Mouse (Mus musculus): ENCODE results near the gene Arpp19. TPM values are rescaled to one million over a fixed set of nuclear protein-coding genes. Genes with fewer than 3 reads are reported as not detected.

Gene Arpp19
- total and polyA plus RNA-seq, 3 experiments = 25.1 to 196 (median 160) TPM

DNA sequence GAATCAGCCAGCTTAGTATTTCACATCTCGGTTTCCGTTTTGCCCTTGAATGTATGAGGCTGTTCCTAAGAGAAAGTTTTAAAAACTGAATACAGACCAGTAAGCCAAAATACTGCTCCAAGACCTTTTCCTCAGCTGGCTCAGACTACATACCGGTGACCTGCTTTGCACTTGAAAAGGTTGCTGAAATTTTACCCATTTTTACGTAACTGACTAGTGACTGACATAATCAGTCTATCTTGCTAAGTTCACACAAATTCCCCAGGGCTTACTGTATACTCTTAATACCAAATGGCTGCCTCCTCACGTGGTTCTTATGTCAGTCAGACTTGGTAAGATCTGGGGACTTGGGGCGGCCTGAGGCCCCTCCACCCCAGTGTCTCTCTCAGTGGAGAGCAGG, 18.2 kb upstream of the Arpp19 start:
- 93% methylated on average over 6 of the region's 6 CpGs for WGBS
- intact Hi-C loops (cut with DNase I) = no loop called here
- no peak overlapping the region for H3K27ac ChIP-seq

GRCm38 (mm10) chr9:75019592-75019991, 17.8 kb upstream of the Arpp19 start:
- TF ChIP-seq EP300 (IDR thresholded peaks at IDR 0.05; ENCODE audit: insufficient read depth, low read depth, low read length) (no peak), CTCF (IDR thresholded peaks at IDR 0.05) (no peak), POLR2A (IDR thresholded peaks at IDR 0.05; ENCODE audit: insufficient read depth, low read depth, low read length) (no peak)
- no peaks in the 10 kb centered on the region for H3K79me2 ChIP-seq (replicated peaks; ENCODE audit: control insufficient read depth, insufficient read depth, low read length)

More for the DNA sequence above, 18.2 kb upstream of the Arpp19 start:
- no peak for DNase-seq
- Histone ChIP-seq H3K79me2 (replicated peaks; ENCODE audit: control insufficient read depth, insufficient read depth, low read length) (no peaks in the 10 kb centered on the region), H3K36me3 (ENCODE audit: control insufficient read depth, insufficient read depth, low read length) (peaks cover 2% of the 10 kb centered on the region; the same call in 1 of the 2 replicates), H3K4me1 (ENCODE audit: control insufficient read depth, insufficient read depth, low read length) (no peaks in the 10 kb centered on the region), H3K27me3 (ENCODE audit: control insufficient read depth, insufficient read depth, low read length) (no peaks in the 10 kb centered on the region), H3K4me3 (no peak overlapping the region), H3K9ac (ENCODE audit: low read depth, low read length) (no peak overlapping the region)
- TF ChIP-seq CTCF (IDR thresholded peaks at IDR 0.05) = no peak
- TF ChIP-seq POLR2A (IDR thresholded peaks at IDR 0.05; ENCODE audit: insufficient read depth, low read depth, low read length) = no peak
- TF ChIP-seq EP300 (IDR thresholded peaks at IDR 0.05; ENCODE audit: insufficient read depth, low read depth, low read length) = no peak

GRCm38 (mm10) chr9:75020561-75020960, 16.9 kb upstream of the Arpp19 start:
- no peak overlapping the region for H3K9ac ChIP-seq (ENCODE audit: low read depth, low read length)
- H3K4me1 ChIP-seq (ENCODE audit: control insufficient read depth, insufficient read depth, low read length) = no peaks in the 10 kb centered on the region
- 64% methylated on average over 4 of the region's 4 CpGs for WGBS
- no peaks in the 10 kb centered on the region for H3K27me3 ChIP-seq (ENCODE audit: control insufficient read depth, insufficient read depth, low read length)
- no peak for DNase-seq
- no peak overlapping the region for H3K27ac ChIP-seq
- TF ChIP-seq EP300 (IDR thresholded peaks at IDR 0.05; ENCODE audit: insufficient read depth, low read depth, low read length) (no peak), CTCF (IDR thresholded peaks at IDR 0.05) (no peak), POLR2A (IDR thresholded peaks at IDR 0.05; ENCODE audit: insufficient read depth, low read depth, low read length) (no peak)
- H3K36me3 ChIP-seq (ENCODE audit: control insufficient read depth, insufficient read depth, low read length) = peaks cover 2% of the 10 kb centered on the region; the same call in 1 of the 2 replicates
- H3K4me3 ChIP-seq = no peak overlapping the region
- no peaks in the 10 kb centered on the region for H3K79me2 ChIP-seq (replicated peaks; ENCODE audit: control insufficient read depth, insufficient read depth, low read length)
- intact Hi-C loops (cut with DNase I) = no loop called here

More at GRCm38 (mm10) chr9:75019592-75019991, 17.8 kb upstream of the Arpp19 start:
- Histone ChIP-seq H3K36me3 (ENCODE audit: control insufficient read depth, insufficient read depth, low read length) (peaks cover 2% of the 10 kb centered on the region; the same call in 1 of the 2 replicates), H3K27me3 (ENCODE audit: control insufficient read depth, insufficient read depth, low read length) (no peaks in the 10 kb centered on the region), H3K4me1 (ENCODE audit: control insufficient read depth, insufficient read depth, low read length) (no peaks in the 10 kb centered on the region), H3K9ac (ENCODE audit: low read depth, low read length) (no peak overlapping the region), H3K27ac (no peak overlapping the region), H3K4me3 (no peak overlapping the region)
- 92% methylated on average over 3 of the region's 3 CpGs for WGBS
- intact Hi-C loops (cut with DNase I) = no loop called here
- DNase-seq = no peak

DNA sequence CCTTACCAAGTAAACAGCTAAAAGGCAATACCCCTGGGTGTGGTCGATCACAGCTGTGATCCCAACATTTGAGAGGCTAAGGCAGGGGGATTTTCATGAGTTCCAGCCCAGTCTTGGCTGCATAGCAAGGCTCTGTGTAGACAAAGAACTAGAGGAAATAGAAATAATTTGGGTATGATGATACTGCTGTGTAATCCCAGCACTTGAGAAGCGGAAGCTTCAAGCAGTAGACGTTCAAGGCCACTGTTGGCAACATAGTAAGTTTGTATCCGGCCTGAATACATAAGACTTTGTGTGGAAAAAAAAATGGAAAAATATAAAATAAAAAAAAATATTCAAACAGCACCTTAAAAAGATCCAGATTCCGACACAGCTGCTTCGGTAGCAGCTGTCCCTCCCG, 14.9 kb upstream of the Arpp19 start:
- Histone ChIP-seq H3K9ac (ENCODE audit: low read depth, low read length) (no peak overlapping the region), H3K27ac (no peak overlapping the region), H3K79me2 (replicated peaks; ENCODE audit: control insufficient read depth, insufficient read depth, low read length) (no peaks in the 10 kb centered on the region), H3K4me1 (ENCODE audit: control insufficient read depth, insufficient read depth, low read length) (no peaks in the 10 kb centered on the region), H3K4me3 (no peak overlapping the region), H3K36me3 (ENCODE audit: control insufficient read depth, insufficient read depth, low read length) (peaks cover 2% of the 10 kb centered on the region; the same call in 1 of the 2 replicates), H3K27me3 (ENCODE audit: control insufficient read depth, insufficient read depth, low read length) (no peaks in the 10 kb centered on the region)
- WGBS = 78% methylated on average over 7 of the region's 7 CpGs
- no peak for TF ChIP-seq EP300 (IDR thresholded peaks at IDR 0.05; ENCODE audit: insufficient read depth, low read depth, low read length)
- no peak for TF ChIP-seq CTCF (IDR thresholded peaks at IDR 0.05)
- no peak for TF ChIP-seq POLR2A (IDR thresholded peaks at IDR 0.05; ENCODE audit: insufficient read depth, low read depth, low read length)
- no peak for DNase-seq
- intact Hi-C loops (cut with DNase I) = no loop called here

- peaks cover 2% of the 10 kb centered on the region; the same call in 1 of the 2 replicates for H3K36me3 ChIP-seq (ENCODE audit: control insufficient read depth, insufficient read depth, low read length)
These were observed 14.1 kb upstream of the Arpp19 start for GRCm38 (mm10) chr9:75023150-75023894.

DNA sequence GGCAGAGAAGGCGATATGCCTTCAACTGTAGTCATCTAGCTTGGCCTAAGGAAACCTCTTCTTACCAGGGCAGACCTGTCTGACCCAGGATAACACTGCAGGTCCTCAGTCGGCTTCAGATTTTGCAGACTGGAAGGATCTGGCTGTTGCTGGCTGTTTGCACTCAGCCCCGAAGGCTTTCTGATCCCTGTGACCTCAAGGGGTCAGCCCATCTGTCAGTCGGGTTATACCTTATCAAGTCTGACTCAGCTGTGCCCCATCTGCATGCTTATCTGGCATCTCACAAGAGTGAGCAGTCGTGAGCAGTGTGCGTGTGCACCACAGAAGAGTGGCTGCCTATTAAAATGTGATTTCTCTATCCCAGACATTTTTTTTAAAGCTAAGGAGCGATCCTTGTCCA, 13.3 kb upstream of the Arpp19 start:
- H3K4me3 ChIP-seq = no peak overlapping the region
- H3K36me3 ChIP-seq (ENCODE audit: control insufficient read depth, insufficient read depth, low read length) = peaks cover 2% of the 10 kb centered on the region; the same call in 1 of the 2 replicates
- TF ChIP-seq EP300 (IDR thresholded peaks at IDR 0.05; ENCODE audit: insufficient read depth, low read depth, low read length) = no peak
- no peak for TF ChIP-seq CTCF (IDR thresholded peaks at IDR 0.05)
- no peak for TF ChIP-seq POLR2A (IDR thresholded peaks at IDR 0.05; ENCODE audit: insufficient read depth, low read depth, low read length)
- H3K27ac ChIP-seq = no peak overlapping the region
- no peaks in the 10 kb centered on the region for H3K79me2 ChIP-seq (replicated peaks; ENCODE audit: control insufficient read depth, insufficient read depth, low read length)
- WGBS = 50% methylated on average over 7 of the region's 7 CpGs
- H3K4me1 ChIP-seq (ENCODE audit: control insufficient read depth, insufficient read depth, low read length) = no peaks in the 10 kb centered on the region
- H3K9ac ChIP-seq (ENCODE audit: low read depth, low read length) = no peak overlapping the region
- no peaks in the 10 kb centered on the region for H3K27me3 ChIP-seq (ENCODE audit: control insufficient read depth, insufficient read depth, low read length)
- no peak for DNase-seq
- intact Hi-C loops (cut with DNase I) = no loop called here

More at GRCm38 (mm10) chr9:75023150-75023894, 14.1 kb upstream of the Arpp19 start:
- DNase-seq = no peak
- TF ChIP-seq EP300 (IDR thresholded peaks at IDR 0.05; ENCODE audit: insufficient read depth, low read depth, low read length) (no peak), CTCF (IDR thresholded peaks at IDR 0.05) (no peak), POLR2A (IDR thresholded peaks at IDR 0.05; ENCODE audit: insufficient read depth, low read depth, low read length) (no peak)
- Histone ChIP-seq H3K4me3 (no peak overlapping the region), H3K9ac (ENCODE audit: low read depth, low read length) (no peak overlapping the region), H3K79me2 (replicated peaks; ENCODE audit: control insufficient read depth, insufficient read depth, low read length) (no peaks in the 10 kb centered on the region), H3K27ac (no peak overlapping the region), H3K4me1 (ENCODE audit: control insufficient read depth, insufficient read depth, low read length) (no peaks in the 10 kb centered on the region), H3K27me3 (ENCODE audit: control insufficient read depth, insufficient read depth, low read length) (no peaks in the 10 kb centered on the region)
- intact Hi-C loops (cut with DNase I) = no loop called here
- WGBS = 84% methylated on average over 5 of the region's 5 CpGs

All from heart, adult 2 months (tissue).